Mouse (Mus musculus) neural tube, embryonic 14.5 days (tissue): Measurements from ENCODE around the gene Cep152. TPM values are rescaled to one million over a fixed set of nuclear protein-coding genes. Genes with fewer than 3 reads are reported as not detected.

Experiments used
- ATAC-seq: fragments of 200-750 bp; cut with Nextera tagmentation; 2 replicates; pipeline ENCODE4 v1.8.0; 2017; ENCODE audit warnings: low read depth, mild to moderate bottlenecking, moderate TSS enrichment, moderate library complexity
- H3K27ac ChIP-seq: fragments of 300-500 bp; sonication (generic); 2 replicates; pipeline ENCODE4 v1.5.1; 2014; ENCODE audit warnings: low read depth, mild to moderate bottlenecking, control low read depth, low read length, moderate library complexity, mixed read lengths
- H3K27me3 ChIP-seq: fragments of 300-500 bp; sonication (generic); 2 replicates; pipeline ENCODE4 v1.6.1; 2014; ENCODE audit warnings: low read length; ENCODE audit not compliant: control insufficient read depth, insufficient read depth
- H3K36me3 ChIP-seq: fragments of 300-500 bp; sonication (generic); 2 replicates; pipeline ENCODE4 v1.6.1; 2014; ENCODE audit warnings: low read length, mixed read lengths; ENCODE audit not compliant: control insufficient read depth, insufficient read depth
- H3K4me1 ChIP-seq: fragments of 300-500 bp; sonication (generic); 2 replicates; pipeline ENCODE4 v1.6.1; 2014; ENCODE audit warnings: low read length; ENCODE audit not compliant: control insufficient read depth, insufficient read depth
- H3K4me2 ChIP-seq: fragments of 300-500 bp; sonication (generic); 2 replicates; pipeline ENCODE4 v1.6.1; 2014; ENCODE audit warnings: mild to moderate bottlenecking, low read depth, low read length, control low read depth
- H3K4me3 ChIP-seq: fragments of 300-500 bp; sonication (generic); 2 replicates; pipeline ENCODE4 v1.5.1; 2014; ENCODE audit warnings: low read depth, low read length, control low read depth, mixed read lengths
- H3K9ac ChIP-seq: fragments of 300-500 bp; sonication (generic); replicated peaks from 2 replicates; pipeline ENCODE4 v1.6.1; 2014; ENCODE audit warnings: low read depth, mild to moderate bottlenecking, control low read depth, low read length, mixed read lengths
- H3K9me3 ChIP-seq: fragments of 300-500 bp; sonication (generic); 2 replicates; pipeline ENCODE4 v1.6.1; 2016; ENCODE audit warnings: low read length; ENCODE audit not compliant: control insufficient read depth
- WGBS: fragments of 180-500 bp; shearing (Covaris S2); extraction: QIAGEN DNeasy Blood & Tissue Kit; methylation state at CpG from one replicate; pipeline ENCODE4 v1.1.7; 2014; 5-methylcytosine and 5-hydroxymethylcytosine counted together
- polyA plus RNA-seq: library from polyadenylated mRNA; unstranded; fragments of >200 nt; fragmentation: Nextera tagmentation; extraction: Ambion mirVana; gene quantifications from 2 replicates; pipeline ENCODE4 v1.2.1, GENCODE M21; 2014

The Cep152 gene
- polyA plus RNA-seq, 1 experiment from 2014 or later, result 3.0 TPM

- Histone ChIP-seq H3K27ac (no peak overlapping the region), H3K4me1 (no peaks in the 10 kb centered on the region), H3K27me3 (no peaks in the 10 kb centered on the region), H3K4me3 (no peak overlapping the region), H3K36me3 (no peaks in the 10 kb centered on the region), H3K4me2 (no peak overlapping the region), H3K9ac (no peak overlapping the region), H3K9me3 (no peaks in the 10 kb centered on the region)
- no peak for ATAC-seq
- WGBS, result 88% methylated on average over 2 of the region's 2 CpGs
These were observed 99.4 kb downstream of the Cep152 start for GRCm38 (mm10) chr2:125525484-125525883.

DNA sequence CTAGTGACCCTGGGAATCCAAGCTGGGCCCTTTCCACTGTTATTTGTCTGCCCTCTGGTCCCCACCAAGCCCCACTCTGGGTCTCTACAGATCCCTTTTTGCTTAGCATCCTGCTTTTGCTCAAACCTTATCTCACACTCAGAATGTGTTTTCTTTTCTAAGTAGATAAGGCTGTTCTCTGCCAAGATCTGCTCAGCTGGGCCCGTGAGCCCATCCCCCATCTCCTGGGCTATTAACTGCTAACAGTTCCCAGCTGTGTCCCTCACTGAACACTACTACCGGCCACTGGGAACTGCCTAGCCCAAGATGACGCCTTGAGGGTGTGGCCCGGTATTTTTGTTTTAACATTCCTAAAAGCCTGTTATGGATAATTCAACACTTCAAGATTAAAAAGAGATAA, 108.3 kb downstream of the Cep152 start:
- Histone ChIP-seq H3K4me3 (no peak overlapping the region), H3K36me3 (no peaks in the 10 kb centered on the region), H3K27me3 (no peaks in the 10 kb centered on the region), H3K4me2 (no peak overlapping the region), H3K9ac (no peak overlapping the region), H3K27ac (no peak overlapping the region), H3K9me3 (no peaks in the 10 kb centered on the region), H3K4me1 (no peaks in the 10 kb centered on the region)
- 10% methylated on average over 4 of the region's 4 CpGs for WGBS
- peak; percentile 88; the same call in 1 of the 2 replicates for ATAC-seq

- no peaks in the 10 kb centered on the region for H3K4me1 ChIP-seq
- ATAC-seq, result no peak
- H3K36me3 ChIP-seq, result no peaks in the 10 kb centered on the region
- whole genome bisulfite sequencing, result 81% methylated on average over 12 of the region's 12 CpGs
- no peak overlapping the region for H3K4me2 ChIP-seq
- no peak overlapping the region for H3K9ac ChIP-seq
- no peaks in the 10 kb centered on the region for H3K27me3 ChIP-seq
- H3K4me3 ChIP-seq, result no peak overlapping the region
- no peaks in the 10 kb centered on the region for H3K9me3 ChIP-seq
- H3K27ac ChIP-seq, result no peak overlapping the region
These were observed 109.4 kb downstream of the Cep152 start for GRCm38 (mm10) chr2:125515291-125516057.

GRCm38 (mm10) chr2:125514391-125514790, 110.5 kb downstream of the Cep152 start:
- Histone ChIP-seq H3K9ac (no peak overlapping the region), H3K4me2 (no peak overlapping the region), H3K36me3 (no peaks in the 10 kb centered on the region), H3K4me1 (no peaks in the 10 kb centered on the region), H3K9me3 (no peaks in the 10 kb centered on the region), H3K27ac (no peak overlapping the region), H3K4me3 (no peak overlapping the region), H3K27me3 (no peaks in the 10 kb centered on the region)
- no peak for ATAC-seq
- 77% methylated on average over 3 of the region's 3 CpGs for WGBS

Other genes with a start within 250 kb of the Cep152 start
- 0.11 and 0.17 TPM in 2 replicates for gene Gm9913, start 120.0 kb downstream of the Cep152 start, polyA plus RNA-seq
- 1.8 and 6.0 TPM in 2 replicates for gene Fbn1, start 117.1 kb downstream of the Cep152 start, polyA plus RNA-seq
- gene Eid1, start 48.0 kb upstream of the Cep152 start, polyA plus RNA-seq, result 524 and 526 TPM in 2 replicates
- 3.1 and 4.6 TPM in 2 replicates for gene Shc4, start 99.0 kb upstream of the Cep152 start, polyA plus RNA-seq
- 42.1 and 45.3 TPM in 2 replicates for gene Secisbp2l, start 157.8 kb upstream of the Cep152 start, polyA plus RNA-seq
- 30.7 and 33.4 TPM in 2 replicates for gene Galk2, start 234.0 kb upstream of the Cep152 start, polyA plus RNA-seq
- gene Cops2, start 234.0 kb upstream of the Cep152 start, polyA plus RNA-seq, result 71.4 and 79.2 TPM in 2 replicates